Mouse (Mus musculus) liver, adult 2 months (tissue): ENCODE results near the gene Map4k5.

Experiments
- CTCF ChIP-seq: fragments of 200-500 bp; IDR thresholded peaks from 2 replicates; pipeline ENCODE4 v1.5.1; 2011; ENCODE audit warnings: low read depth, low read length, control low read depth
- POLR2A ChIP-seq: fragments of 200-500 bp; IDR thresholded peaks from 2 replicates; pipeline ENCODE4 v1.6.1; 2011; ENCODE audit warnings: low read length, control low read depth; ENCODE audit not compliant: insufficient read depth; ENCODE audit errors: extremely low read depth

GRCm38 (mm10) chr12:69781480-69781879 lies 111.5 kb downstream of the Map4k5 start:
- no peak for TF ChIP-seq CTCF
- TF ChIP-seq POLR2A, result no peak
